Mouse (Mus musculus) spleen, adult 2 months (tissue): ENCODE results near the gene Spc24.

Experiments
- CTCF ChIP-seq: fragments of 200-500 bp; IDR thresholded peaks from 2 replicates; pipeline ENCODE4 v1.5.1; 2011; ENCODE audit warnings: mild to moderate bottlenecking, inconsistent platforms; ENCODE audit not compliant: insufficient read depth, insufficient read length, insufficient replicate concordance; ENCODE audit errors: extremely low read depth
- POLR2A ChIP-seq: fragments of 200-500 bp; IDR thresholded peaks from 2 replicates; pipeline ENCODE4 v1.6.1; 2011; ENCODE audit warnings: low read depth, low read length, inconsistent platforms

DNA sequence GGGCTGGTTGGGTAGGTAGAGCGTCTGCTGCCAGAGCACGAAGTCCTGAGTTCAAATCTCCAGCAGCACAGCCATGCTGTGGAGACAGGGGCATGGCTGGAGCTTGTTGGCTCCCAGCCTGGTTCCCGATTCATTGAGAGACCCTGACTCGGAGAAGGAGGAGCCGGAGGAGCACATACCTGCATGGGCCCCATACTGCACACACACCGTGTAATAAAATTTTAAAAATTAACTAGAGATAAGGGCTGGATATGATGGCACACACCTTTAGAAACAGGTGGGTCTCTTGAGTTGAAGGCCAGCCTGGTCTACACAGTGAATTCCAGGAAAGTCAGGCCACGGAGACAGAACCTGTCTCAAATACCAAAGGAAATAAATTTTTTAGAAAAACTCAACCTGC, 26.1 kb downstream of the Spc24 start:
- TF ChIP-seq CTCF (no peak), POLR2A (no peak)
